ENCODE assay signal across 10 mouse cellular contexts in the genomic region with DNA sequence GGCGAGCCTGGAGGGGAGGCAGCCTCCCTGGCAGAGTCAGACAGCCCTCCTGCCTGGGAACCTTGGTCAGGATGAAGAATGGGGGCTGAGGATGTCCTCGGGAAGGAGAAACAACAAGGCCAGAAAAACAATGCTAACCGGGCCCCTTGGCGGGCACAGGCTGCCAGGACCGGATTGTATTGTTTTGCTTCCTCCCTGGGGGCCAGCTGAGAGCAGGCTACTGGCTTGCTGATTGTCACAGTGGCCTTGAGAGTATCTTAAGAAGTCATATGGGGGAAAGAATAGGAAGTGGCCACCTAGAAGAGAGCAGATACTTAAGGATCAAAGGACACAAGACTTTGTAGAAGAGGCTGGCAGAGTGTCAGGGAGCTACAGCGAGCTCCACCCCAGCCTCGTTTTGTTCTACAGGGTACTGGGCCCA. TPM values are rescaled to one million over a fixed set of nuclear protein-coding genes. Genes with fewer than 3 reads are reported as not detected.
DNase-seq lines count a peak whose midpoint lies in the region; ATAC-seq and TF ChIP-seq lines count a peak whose summit lies in the region.
"Had no signal": no experiment of that assay in that cellular context is flagged by ENCODE, and none has a peak within 500 bp of the region (broad histone marks: within the 10 kb centered on the region; RNA-seq: fewer than 3 reads in every experiment).

No protein-coding gene starts in this region.

- H3K9me3 ChIP-seq in intestine, postnatal 0 days (ENCODE audit: control insufficient read depth): no peaks in the 10 kb centered on the region
- no peaks in the 10 kb centered on the region for H3K9me3 ChIP-seq in lung, postnatal 0 days (ENCODE audit: low read length)

- H3K27ac ChIP-seq in intestine, postnatal 0 days (ENCODE audit: low read depth, low read length): 0 out of 2 replicates have a peak overlapping the region, but pooled peaks have one; percentile 50
- H3K27ac ChIP-seq in lung, postnatal 0 days (ENCODE audit: low read length): peak overlapping the region; percentile 76
- H3K27ac ChIP-seq: left cerebral cortex, adult 2 months had no signal

- no peaks in the 10 kb centered on the region for H3K36me3 ChIP-seq in intestine, postnatal 0 days (ENCODE audit: control insufficient read depth, insufficient read depth)
- no peaks in the 10 kb centered on the region for H3K36me3 ChIP-seq in lung, postnatal 0 days (ENCODE audit: insufficient read depth, low read length)

- peaks cover 4% of the 10 kb centered on the region; the same call in 1 of the 2 replicates for H3K4me1 ChIP-seq in intestine, postnatal 0 days (replicated peaks; ENCODE audit: control insufficient read depth, insufficient read depth, low read length)
- H3K4me1 ChIP-seq in lung, postnatal 0 days (ENCODE audit: insufficient read depth, low read depth, low read length): no peaks in the 10 kb centered on the region

- peak; percentile 36 for DNase-seq in gastrocnemius, postnatal 25 days
- DNase-seq in gastrocnemius, postnatal 10 days: no peak
- peak; percentile 99 for DNase-seq in heart, adult 11 months
- peak; percentile 45 for DNase-seq in lung, postnatal 0 days (ENCODE audit: low spot score)
- DNase-seq in left cerebral cortex, adult 9 months (ENCODE audit: low spot score in 2 of 2): no peak
- DNase-seq in cerebellum, adult 9-10 months: no peak
- DNase-seq in layer of hippocampus, postnatal 10 days (ENCODE audit: low spot score in 2 of 2): no peak
- DNase-seq: midbrain, embryonic 14.5 days had no signal

- ATAC-seq in intestine, postnatal 0 days: no peak
- peak; percentile 76 for ATAC-seq in lung, postnatal 0 days

- no peak for TF ChIP-seq CTCF in intestine, postnatal 0 days (IDR thresholded peaks at IDR 0.05; ENCODE audit: low read depth)
- no peak for TF ChIP-seq CTCF in lung, postnatal 0 days (IDR thresholded peaks at IDR 0.05)

- WGBS in intestine, postnatal 0 days: 32% methylated on average over 7 of the region's 7 CpGs
- 30% methylated on average over 7 of the region's 7 CpGs for WGBS in lung, postnatal 0 days

- TF ChIP-seq EP300 in lung, postnatal 0 days (IDR thresholded peaks at IDR 0.05): no peak

- no peak overlapping the region for H3K9ac ChIP-seq in intestine, postnatal 0 days (ENCODE audit: low read depth, low read length)
- no peak overlapping the region for H3K9ac ChIP-seq in lung, postnatal 0 days (replicated peaks; ENCODE audit: low read depth)

- H3K4me2 ChIP-seq in intestine, postnatal 0 days (replicated peaks; ENCODE audit: low read depth): no peak overlapping the region
- no peak overlapping the region for H3K4me2 ChIP-seq in lung, postnatal 0 days (replicated peaks; ENCODE audit: low read depth, low read length)

- no peaks in the 10 kb centered on the region for H3K27me3 ChIP-seq in intestine, postnatal 0 days (replicated peaks; ENCODE audit: control insufficient read depth, insufficient read depth, low read length)
- no peaks in the 10 kb centered on the region for H3K27me3 ChIP-seq in lung, postnatal 0 days (replicated peaks; ENCODE audit: insufficient read depth, low read length)

- H3K4me3 ChIP-seq in intestine, postnatal 0 days (ENCODE audit: low read depth, low read length): no peak overlapping the region
- no peak overlapping the region for H3K4me3 ChIP-seq in lung, postnatal 0 days (ENCODE audit: low read depth, low read length)
- H3K4me3 ChIP-seq: left cerebral cortex, adult 2 months had no signal

RNA-seq across cellular contexts. Expression of gene Marc2, which starts 18.1 kb away (rescaled TPM):
- 100 to 1,000 TPM; 122 to 125 TPM for total RNA-seq in gastrocnemius, postnatal 25 days (2021)
- 100 to 1,000 TPM; 150 to 151 TPM for total RNA-seq in gastrocnemius, postnatal 10 days (2021)
- 555 and 620 TPM in 2 replicates for polyA plus RNA-seq in intestine, postnatal 0 days (2015; fragmentation: Nextera tagmentation; extraction: Ambion mirVana)
- 213 and 222 TPM in 2 replicates for polyA plus RNA-seq in lung, postnatal 0 days (2015; fragmentation: Nextera tagmentation; extraction: Ambion mirVana)
- total RNA-seq in layer of hippocampus, postnatal 10 days (2021): 100 to 1,000 TPM in 1 of 2 experiments, 10 to 100 TPM in 1; 96.2 to 109 TPM

RNA-seq across cellular contexts. Expression of gene C130074G19Rik, which starts 18.6 kb away (rescaled TPM):
- 10 to 100 TPM; 10.9 to 18.7 TPM for total RNA-seq in gastrocnemius, postnatal 25 days (2021)
- total RNA-seq in gastrocnemius, postnatal 10 days (2021): 10 to 100 TPM; 32.8 to 36.1 TPM
- polyA plus RNA-seq in intestine, postnatal 0 days (2015; fragmentation: Nextera tagmentation; extraction: Ambion mirVana): 6.3 and 6.4 TPM in 2 replicates
- polyA plus RNA-seq in lung, postnatal 0 days (2015; fragmentation: Nextera tagmentation; extraction: Ambion mirVana): 4.0 and 4.6 TPM in 2 replicates
- 10 to 100 TPM; 12.6 to 14.9 TPM for total RNA-seq in layer of hippocampus, postnatal 10 days (2021)

RNA-seq across cellular contexts. Expression of gene Marc1, which starts 53.3 kb away (rescaled TPM):
- total RNA-seq in gastrocnemius, postnatal 25 days (2021): under 1 TPM in 1 of 2 experiments, not detected in 1; 0.38 TPM
- total RNA-seq in gastrocnemius, postnatal 10 days (2021): under 1 TPM; 0.19 to 0.20 TPM
- 1.5 and 1.6 TPM in 2 replicates for polyA plus RNA-seq in intestine, postnatal 0 days (2015; fragmentation: Nextera tagmentation; extraction: Ambion mirVana)
- 0.11 and 0.13 TPM in 2 replicates for polyA plus RNA-seq in lung, postnatal 0 days (2015; fragmentation: Nextera tagmentation; extraction: Ambion mirVana)
- total RNA-seq in layer of hippocampus, postnatal 10 days (2021): not detected

Comparison
In these comparisons a context has a peak if more than half of its experiments do, and no peak if none do; other contexts are left out.
1. DNase-seq: peak in gastrocnemius, postnatal 25 days (single experiment), heart, adult 11 months (single experiment) and lung, postnatal 0 days (single experiment); none in gastrocnemius, postnatal 10 days (single experiment), left cerebral cortex, adult 9 months (0 of 2), cerebellum, adult 9-10 months (single experiment) and layer of hippocampus, postnatal 10 days (0 of 2).